Mouse (Mus musculus): ENCODE data around the gene Edem3. TPM values are rescaled to one million over a fixed set of nuclear protein-coding genes. Genes with fewer than 3 reads are reported as not detected.

Edem3 gene
- polyA plus RNA-seq, 1 experiment = 3.6 TPM

DNA sequence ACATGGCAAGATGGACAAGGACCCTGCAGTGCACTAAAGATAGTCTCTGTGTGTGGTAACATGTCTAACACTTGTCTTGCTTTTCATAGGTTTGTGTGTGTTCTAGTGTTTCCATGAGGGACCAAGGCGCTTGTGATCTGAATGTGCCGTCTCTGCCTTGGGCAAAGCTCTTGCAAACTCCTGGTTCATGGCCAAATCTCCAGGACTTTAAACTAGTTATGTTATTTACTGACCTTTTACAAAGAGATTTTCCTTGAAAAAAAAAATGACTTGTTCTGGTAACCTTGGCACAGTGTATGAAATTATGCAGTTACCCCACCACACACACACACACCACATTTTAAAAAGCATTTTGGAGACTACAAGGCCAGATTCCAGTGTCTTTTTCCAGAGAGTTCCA lies 34.6 kb upstream of the Edem3 start:
- no peak overlapping the region for H3K4me3 ChIP-seq (ENCODE audit: control insufficient read depth, low read depth, low read length)
- H3K27ac ChIP-seq (ENCODE audit: control insufficient read depth, insufficient read depth, low read depth, low read length) = peak overlapping the region; percentile 83
- no peaks in the 10 kb centered on the region for H3K27me3 ChIP-seq (ENCODE audit: control insufficient read depth, insufficient read depth, low read length)
- no peak for TF ChIP-seq POLR2A (IDR thresholded peaks at IDR 0.05; ENCODE audit: control insufficient read depth, low read depth, low read length)
- TF ChIP-seq CTCF (IDR thresholded peaks at IDR 0.05; ENCODE audit: control insufficient read depth, insufficient read depth, insufficient replicate concordance, low read depth, low read length) = no peak
- no peaks in the 10 kb centered on the region for H3K36me3 ChIP-seq (ENCODE audit: control insufficient read depth, insufficient read depth, low read length)
- H3K4me1 ChIP-seq (ENCODE audit: control insufficient read depth, insufficient read depth, low read length) = peaks cover 3% of the 10 kb centered on the region; the same call in 1 of the 2 replicates

DNA sequence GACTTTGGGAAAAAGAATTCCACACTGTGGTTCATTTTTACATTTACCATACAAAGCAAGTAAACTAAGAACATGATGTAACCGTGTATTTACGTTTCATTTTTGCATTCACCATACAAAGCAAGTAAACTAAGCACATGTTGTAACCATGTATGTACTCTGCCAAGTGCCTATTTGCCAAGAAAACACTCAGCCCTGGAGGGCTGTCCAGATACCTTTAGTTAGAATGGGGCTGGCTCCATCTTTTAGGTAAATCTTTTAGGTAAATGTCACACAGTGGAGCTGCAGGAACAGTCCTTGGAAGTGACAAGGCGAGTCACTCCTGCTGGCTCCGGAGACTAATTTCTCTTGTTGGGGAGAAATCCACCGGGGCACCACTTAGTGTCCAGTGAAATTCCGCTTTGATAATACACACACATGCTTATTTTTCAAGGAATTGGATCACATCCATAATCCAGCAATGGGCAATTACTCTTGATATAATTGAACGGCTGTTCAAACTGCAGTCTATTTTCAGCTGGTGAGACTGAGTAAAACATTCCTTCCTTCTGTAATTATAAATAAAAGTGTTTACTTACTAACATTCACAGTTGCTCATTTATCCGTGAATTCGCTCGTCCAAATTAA lies 33.7 kb upstream of the Edem3 start:
- TF ChIP-seq POLR2A (IDR thresholded peaks at IDR 0.05; ENCODE audit: control insufficient read depth, low read depth, low read length) (no peak), CTCF (IDR thresholded peaks at IDR 0.05; ENCODE audit: control insufficient read depth, insufficient read depth, insufficient replicate concordance, low read depth, low read length) (no peak)
- peaks cover 3% of the 10 kb centered on the region; the same call in 1 of the 2 replicates for H3K4me1 ChIP-seq (ENCODE audit: control insufficient read depth, insufficient read depth, low read length)
- H3K27ac ChIP-seq (ENCODE audit: control insufficient read depth, insufficient read depth, low read depth, low read length) = peak overlapping the region; percentile 63; the same call in 1 of the 2 replicates
- no peak overlapping the region for H3K4me3 ChIP-seq (ENCODE audit: control insufficient read depth, low read depth, low read length)
- no peaks in the 10 kb centered on the region for H3K36me3 ChIP-seq (ENCODE audit: control insufficient read depth, insufficient read depth, low read length)
- H3K27me3 ChIP-seq (ENCODE audit: control insufficient read depth, insufficient read depth, low read length) = no peaks in the 10 kb centered on the region

DNA sequence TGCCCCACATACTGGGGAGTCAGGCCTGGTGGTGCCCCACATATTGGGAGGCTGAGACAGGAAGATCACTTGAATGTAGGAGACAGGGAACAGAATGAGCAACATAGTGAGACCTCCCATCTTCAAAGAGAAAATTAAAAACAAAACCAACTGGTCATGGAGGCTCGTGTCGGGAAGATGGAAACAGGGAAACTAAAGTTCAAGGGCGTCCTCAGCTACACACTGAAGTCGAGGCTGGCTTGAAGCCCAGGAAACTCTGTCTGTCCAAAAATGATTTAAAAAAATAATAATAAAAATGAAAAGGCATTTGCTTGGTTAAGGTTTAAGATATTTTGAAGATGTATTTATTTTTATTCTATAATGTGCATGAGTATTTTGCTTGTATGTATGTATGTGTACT lies 31.4 kb upstream of the Edem3 start:
- Histone ChIP-seq H3K36me3 (ENCODE audit: control insufficient read depth, insufficient read depth, low read length) (no peaks in the 10 kb centered on the region), H3K4me1 (ENCODE audit: control insufficient read depth, insufficient read depth, low read length) (peaks cover 3% of the 10 kb centered on the region; the same call in 1 of the 2 replicates), H3K27me3 (ENCODE audit: control insufficient read depth, insufficient read depth, low read length) (no peaks in the 10 kb centered on the region), H3K4me3 (ENCODE audit: control insufficient read depth, low read depth, low read length) (no peak overlapping the region), H3K27ac (ENCODE audit: control insufficient read depth, insufficient read depth, low read depth, low read length) (no peak overlapping the region)
- no peak for TF ChIP-seq CTCF (IDR thresholded peaks at IDR 0.05; ENCODE audit: control insufficient read depth, insufficient read depth, insufficient replicate concordance, low read depth, low read length)
- TF ChIP-seq POLR2A (IDR thresholded peaks at IDR 0.05; ENCODE audit: control insufficient read depth, low read depth, low read length) = no peak

- Histone ChIP-seq H3K4me1 (ENCODE audit: control insufficient read depth, insufficient read depth, low read length) (no peaks in the 10 kb centered on the region), H3K27me3 (ENCODE audit: control insufficient read depth, insufficient read depth, low read length) (no peaks in the 10 kb centered on the region), H3K27ac (ENCODE audit: control insufficient read depth, insufficient read depth, low read depth, low read length) (no peak overlapping the region), H3K4me3 (ENCODE audit: control insufficient read depth, low read depth, low read length) (no peak overlapping the region), H3K36me3 (ENCODE audit: control insufficient read depth, insufficient read depth, low read length) (no peaks in the 10 kb centered on the region)
- TF ChIP-seq CTCF (IDR thresholded peaks at IDR 0.05; ENCODE audit: control insufficient read depth, insufficient read depth, insufficient replicate concordance, low read depth, low read length) (no peak), POLR2A (IDR thresholded peaks at IDR 0.05; ENCODE audit: control insufficient read depth, low read depth, low read length) (no peak)
Observed at GRCm38 (mm10) chr1:151725590-151725989, 29.6 kb upstream of the Edem3 start.

DNA sequence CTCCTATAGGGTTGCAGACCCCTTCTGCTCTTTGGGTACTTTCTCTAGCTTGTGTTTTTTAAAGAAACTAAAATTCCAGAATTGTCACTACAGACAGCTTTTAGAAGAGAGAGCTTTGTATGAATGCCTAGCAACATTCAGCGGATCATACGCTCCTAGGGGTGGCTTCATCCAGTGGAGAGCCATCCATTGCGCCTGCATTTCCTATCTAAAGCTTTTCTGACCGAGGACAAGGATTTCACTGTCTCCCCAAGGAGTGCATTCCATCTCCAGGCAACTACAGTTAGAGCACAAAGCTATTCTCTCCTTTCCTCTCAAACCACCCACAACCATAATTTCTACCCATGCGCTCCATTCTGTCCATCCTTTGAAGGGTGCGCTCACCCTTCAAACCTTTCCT lies 28.8 kb upstream of the Edem3 start:
- TF ChIP-seq CTCF (IDR thresholded peaks at IDR 0.05; ENCODE audit: control insufficient read depth, insufficient read depth, insufficient replicate concordance, low read depth, low read length) = no peak
- TF ChIP-seq POLR2A (IDR thresholded peaks at IDR 0.05; ENCODE audit: control insufficient read depth, low read depth, low read length) = no peak
- Histone ChIP-seq H3K27ac (ENCODE audit: control insufficient read depth, insufficient read depth, low read depth, low read length) (no peak overlapping the region), H3K36me3 (ENCODE audit: control insufficient read depth, insufficient read depth, low read length) (no peaks in the 10 kb centered on the region), H3K4me1 (ENCODE audit: control insufficient read depth, insufficient read depth, low read length) (no peaks in the 10 kb centered on the region), H3K27me3 (ENCODE audit: control insufficient read depth, insufficient read depth, low read length) (no peaks in the 10 kb centered on the region), H3K4me3 (ENCODE audit: control insufficient read depth, low read depth, low read length) (no peak overlapping the region)

DNA sequence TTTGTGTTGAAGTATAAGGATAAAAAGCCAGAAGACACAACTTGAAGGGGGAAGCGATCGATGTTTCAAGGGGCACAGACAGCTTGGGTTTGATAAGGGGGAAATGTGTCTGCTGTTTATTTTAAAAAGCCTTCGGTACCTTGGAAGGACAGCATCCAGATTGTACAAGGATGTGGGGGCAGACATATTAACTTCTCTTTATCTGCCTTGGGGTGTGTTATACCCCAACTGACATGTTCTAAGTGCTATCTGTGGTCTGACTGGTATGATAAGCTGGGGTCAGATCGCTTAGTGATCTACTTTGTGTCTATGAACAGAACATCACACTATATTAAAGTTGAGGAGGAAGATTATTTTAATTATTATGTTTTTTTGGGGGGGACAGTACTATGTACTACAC lies 27.0 kb upstream of the Edem3 start:
- Histone ChIP-seq H3K27ac (ENCODE audit: control insufficient read depth, insufficient read depth, low read depth, low read length) (no peak overlapping the region), H3K4me1 (ENCODE audit: control insufficient read depth, insufficient read depth, low read length) (no peaks in the 10 kb centered on the region), H3K4me3 (ENCODE audit: control insufficient read depth, low read depth, low read length) (no peak overlapping the region), H3K36me3 (ENCODE audit: control insufficient read depth, insufficient read depth, low read length) (no peaks in the 10 kb centered on the region), H3K27me3 (ENCODE audit: control insufficient read depth, insufficient read depth, low read length) (no peaks in the 10 kb centered on the region)
- TF ChIP-seq CTCF (IDR thresholded peaks at IDR 0.05; ENCODE audit: control insufficient read depth, insufficient read depth, insufficient replicate concordance, low read depth, low read length) (no peak), POLR2A (IDR thresholded peaks at IDR 0.05; ENCODE audit: control insufficient read depth, low read depth, low read length) (no peak)

- Histone ChIP-seq H3K27ac (ENCODE audit: control insufficient read depth, insufficient read depth, low read depth, low read length) (no peak overlapping the region), H3K36me3 (ENCODE audit: control insufficient read depth, insufficient read depth, low read length) (no peaks in the 10 kb centered on the region), H3K4me3 (ENCODE audit: control insufficient read depth, low read depth, low read length) (no peak overlapping the region), H3K4me1 (ENCODE audit: control insufficient read depth, insufficient read depth, low read length) (no peaks in the 10 kb centered on the region), H3K27me3 (ENCODE audit: control insufficient read depth, insufficient read depth, low read length) (no peaks in the 10 kb centered on the region)
- TF ChIP-seq POLR2A (IDR thresholded peaks at IDR 0.05; ENCODE audit: control insufficient read depth, low read depth, low read length) = no peak
- no peak for TF ChIP-seq CTCF (IDR thresholded peaks at IDR 0.05; ENCODE audit: control insufficient read depth, insufficient read depth, insufficient replicate concordance, low read depth, low read length)
Observed at GRCm38 (mm10) chr1:151737146-151737545, 18.0 kb upstream of the Edem3 start.

Data from testis, adult 2 months (tissue).